Mouse (Mus musculus) olfactory bulb, adult 2 months (tissue): Measurements from ENCODE around the gene Elavl3.

Experiments
- CTCF ChIP-seq: fragments of 200-500 bp; IDR thresholded peaks from 2 replicates; pipeline ENCODE4 v1.5.1; 2012; ENCODE audit warnings: low read depth, mild to moderate bottlenecking, low read length, moderate library complexity; ENCODE audit not compliant: insufficient read depth
- POLR2A ChIP-seq: fragments of 200-500 bp; IDR thresholded peaks from 2 replicates; pipeline ENCODE4 v1.6.1; 2012; ENCODE audit warnings: mild to moderate bottlenecking, low read depth, low read length, moderate library complexity; ENCODE audit not compliant: insufficient read depth

DNA sequence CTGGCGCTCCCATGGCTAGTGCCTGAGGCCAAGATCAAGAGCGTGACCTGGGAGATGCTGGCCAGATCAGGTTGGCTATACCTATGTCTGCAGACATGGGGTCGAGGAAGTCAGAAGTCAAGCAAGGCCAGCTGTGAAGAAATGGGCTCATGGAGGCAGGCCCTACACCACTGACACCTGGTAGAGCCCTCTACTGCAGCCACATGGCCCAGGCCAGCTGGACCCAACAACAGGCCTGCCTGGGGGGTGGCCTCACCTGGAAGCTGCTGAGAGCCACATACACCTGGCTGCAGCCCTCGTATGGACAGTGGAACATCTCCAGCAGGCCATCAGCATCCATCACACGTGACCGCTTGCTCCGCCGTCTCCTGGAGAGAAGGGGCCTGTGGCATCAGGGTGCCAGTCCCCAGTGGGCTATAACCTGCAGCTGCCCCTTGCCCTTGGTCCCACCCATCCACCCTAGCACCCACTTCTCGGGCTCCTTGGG is 5.3 kb upstream of the Elavl3 start:
- no peak for TF ChIP-seq CTCF
- TF ChIP-seq POLR2A: no peak
